Mouse (Mus musculus) lung, adult 18-20 months (tissue): ENCODE measurements at regions not wholly inside any gene's neighbourhood (a gene's known extent, or its start where the extent isn't known, plus 50 kb on each side); places are given as distances from the start of the nearest gene placed in this dataset.
"Not testable (repeated sequence)": the region's sequence is repeated elsewhere in the genome, so short reads cannot be mapped to it uniquely, and the experiment has no call there.

Source experiments
- DNase-seq, 2 experiments: peaks; one replicate each; pipeline ENCODE4 v3.0.0; 2022; ENCODE audit warnings: mixed read lengths in 2 of 2

DNA sequence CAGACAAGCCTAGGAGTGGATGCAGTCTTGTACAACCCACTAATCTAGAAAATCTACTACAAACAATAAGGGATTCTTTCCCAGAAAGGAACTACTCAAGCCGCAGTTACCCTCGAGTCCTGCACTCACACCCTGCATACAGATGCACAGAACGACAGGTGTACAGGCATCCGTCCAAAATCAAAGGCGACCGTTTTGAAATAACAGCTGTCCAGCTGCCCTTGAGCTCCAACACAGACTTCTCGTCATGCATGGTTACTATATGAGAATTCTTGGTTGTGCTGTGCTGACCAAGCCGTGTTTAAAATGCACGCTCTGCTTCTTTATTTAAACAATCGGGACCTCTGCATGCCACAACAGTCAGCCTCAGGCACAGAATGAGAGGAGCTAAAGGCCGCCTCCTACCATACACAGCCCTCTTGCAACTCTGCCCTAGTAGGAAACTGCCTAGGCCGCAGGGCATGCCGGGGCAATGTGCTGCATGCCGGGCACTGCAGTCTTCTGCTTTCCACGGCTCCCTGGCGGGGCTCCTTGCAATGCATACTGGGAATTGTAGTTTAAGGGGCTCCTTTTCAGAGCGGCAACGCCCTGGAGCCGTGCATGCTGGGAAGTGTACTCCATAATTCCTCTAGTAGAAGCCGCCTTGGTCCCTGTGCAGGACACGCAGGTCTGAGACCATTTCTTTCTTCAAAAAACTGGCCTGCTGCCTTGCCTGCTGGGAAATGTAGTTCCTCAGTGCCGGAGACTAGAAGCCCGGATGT is 237.4 kb upstream of the Myt1l start:
- peak; percentile 98 for DNase-seq

DNA sequence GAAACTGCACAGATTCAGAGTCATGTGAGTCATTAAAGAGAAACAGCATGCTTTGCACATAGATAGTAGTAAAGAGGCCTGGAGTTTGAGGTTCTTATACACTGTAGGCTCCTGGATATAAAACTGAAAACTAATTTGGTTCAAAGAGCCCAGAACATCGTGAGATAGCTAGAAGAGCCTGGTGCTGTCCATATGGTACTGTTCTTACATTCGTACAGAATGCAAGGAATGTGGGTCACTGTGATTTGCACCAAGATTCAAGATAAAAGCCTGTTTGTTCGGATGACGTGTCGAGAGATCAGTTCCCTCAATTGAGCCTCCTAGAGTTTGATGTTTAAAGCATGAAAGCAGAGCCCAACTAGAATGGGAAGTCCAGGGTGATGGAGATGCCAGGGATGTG is 230.2 kb upstream of the Myt1l start:
- no peak for DNase-seq

GRCm38 (mm10) chr12:29315636-29316035 is 212.5 kb upstream of the Myt1l start:
- no peak for DNase-seq

GRCm38 (mm10) chr12:29321468-29321867 is 206.7 kb upstream of the Myt1l start:
- DNase-seq, result no peak

GRCm38 (mm10) chr12:29323534-29323933 is 204.7 kb upstream of the Myt1l start:
- no peak for DNase-seq

DNA sequence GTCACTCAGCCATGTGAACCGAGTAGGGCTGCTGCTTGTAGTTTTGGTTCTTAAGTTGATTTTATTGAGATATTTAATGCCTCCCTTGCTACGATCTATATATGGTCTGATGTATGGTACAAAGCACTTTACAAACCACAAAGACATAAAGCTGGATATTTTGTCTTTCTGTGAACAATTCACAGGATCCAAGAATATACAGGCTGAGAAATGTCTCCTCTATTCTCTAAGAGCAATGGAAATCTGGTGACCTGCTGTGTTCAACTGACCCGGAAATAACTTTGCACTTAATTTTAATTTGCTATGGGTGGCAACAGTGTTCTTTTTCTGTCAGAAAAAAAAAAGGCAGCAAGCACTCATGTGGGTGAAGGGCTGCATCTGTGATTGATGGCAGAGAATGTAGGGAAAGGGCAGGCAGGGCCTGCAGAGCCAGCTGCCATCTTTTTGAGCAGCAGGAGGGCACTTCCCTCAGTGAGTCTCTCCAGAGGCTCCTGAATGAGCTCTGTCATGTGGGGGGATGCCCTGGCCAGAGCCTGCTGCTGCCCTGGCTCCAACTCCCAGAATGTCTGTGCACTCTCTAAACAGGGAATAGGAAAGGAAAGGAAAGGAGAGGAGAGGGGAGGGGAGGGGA is 192.2 kb upstream of the Myt1l start:
- DNase-seq, result no peak

DNA sequence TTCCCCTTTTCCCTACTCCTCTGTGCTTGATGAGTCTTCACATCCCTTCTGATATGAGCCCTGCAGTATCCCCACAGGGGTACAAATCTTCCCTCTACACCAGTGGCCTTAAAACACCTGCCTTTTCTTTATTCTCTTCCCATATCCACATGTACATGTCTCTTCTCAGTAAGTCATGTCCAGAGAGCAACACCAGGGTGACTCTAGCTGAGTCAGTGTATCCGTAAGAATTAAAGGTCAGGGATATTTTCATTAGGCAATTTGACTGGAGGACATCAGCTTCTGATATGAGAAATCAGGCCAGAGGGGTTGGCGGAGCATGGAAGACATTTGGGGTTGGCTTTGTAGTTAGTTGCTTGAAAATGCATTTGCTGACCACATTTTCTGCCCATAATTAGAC is 190.8 kb upstream of the Myt1l start:
- no peak for DNase-seq

DNA sequence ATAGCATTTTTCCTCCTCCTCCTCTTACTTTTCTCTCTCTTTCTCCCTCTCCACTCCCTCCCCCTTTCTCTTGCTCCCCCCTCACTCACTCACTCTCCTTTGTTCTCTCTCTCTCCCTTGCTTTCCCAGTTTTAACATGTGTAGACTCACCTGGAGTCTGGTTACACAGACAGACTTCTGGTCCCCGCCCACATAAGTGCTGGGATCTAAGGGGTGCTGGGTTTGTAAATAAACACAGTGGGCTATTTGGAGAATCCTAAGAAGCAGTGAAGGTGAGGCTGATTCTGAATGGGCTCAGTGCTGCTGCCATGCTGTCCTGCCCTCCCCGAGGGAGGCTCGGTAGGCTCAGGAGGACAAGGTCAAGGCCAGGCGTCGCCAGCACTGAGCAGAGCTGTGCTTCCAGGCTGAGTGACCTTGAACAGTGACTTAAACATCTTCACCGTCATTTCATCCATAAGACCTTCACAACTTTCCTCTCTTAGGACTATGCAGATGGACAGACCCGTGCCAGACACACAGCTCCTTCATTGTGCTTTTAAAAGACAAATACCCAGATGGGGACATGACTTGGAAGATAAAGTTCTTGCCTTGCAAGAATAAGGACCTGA is 186.7 kb upstream of the Myt1l start:
- no peak for DNase-seq

GRCm38 (mm10) chr12:29343147-29343852 is 184.9 kb upstream of the Myt1l start:
- no peak for DNase-seq

DNA sequence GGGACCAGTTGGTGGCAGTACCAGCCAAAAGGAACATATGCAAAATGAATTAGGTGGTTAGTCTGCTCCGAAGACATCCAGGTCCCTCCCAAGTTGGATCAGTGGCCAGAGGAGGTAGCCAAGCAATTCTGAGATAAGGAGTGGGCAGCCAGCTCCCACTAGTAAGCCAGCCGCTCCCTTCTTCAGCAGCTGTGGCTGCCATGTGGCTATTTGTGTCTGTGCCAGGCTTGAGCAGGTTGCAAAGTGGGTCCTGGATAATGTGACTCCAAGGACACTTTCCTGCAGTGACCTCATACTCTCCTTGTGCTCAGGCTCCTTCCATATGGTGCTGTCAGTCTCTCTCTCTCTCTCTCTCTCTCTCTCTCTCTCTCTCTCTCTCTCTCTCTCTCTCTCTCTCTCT is 179.5 kb upstream of the Myt1l start:
- no peak for DNase-seq

DNA sequence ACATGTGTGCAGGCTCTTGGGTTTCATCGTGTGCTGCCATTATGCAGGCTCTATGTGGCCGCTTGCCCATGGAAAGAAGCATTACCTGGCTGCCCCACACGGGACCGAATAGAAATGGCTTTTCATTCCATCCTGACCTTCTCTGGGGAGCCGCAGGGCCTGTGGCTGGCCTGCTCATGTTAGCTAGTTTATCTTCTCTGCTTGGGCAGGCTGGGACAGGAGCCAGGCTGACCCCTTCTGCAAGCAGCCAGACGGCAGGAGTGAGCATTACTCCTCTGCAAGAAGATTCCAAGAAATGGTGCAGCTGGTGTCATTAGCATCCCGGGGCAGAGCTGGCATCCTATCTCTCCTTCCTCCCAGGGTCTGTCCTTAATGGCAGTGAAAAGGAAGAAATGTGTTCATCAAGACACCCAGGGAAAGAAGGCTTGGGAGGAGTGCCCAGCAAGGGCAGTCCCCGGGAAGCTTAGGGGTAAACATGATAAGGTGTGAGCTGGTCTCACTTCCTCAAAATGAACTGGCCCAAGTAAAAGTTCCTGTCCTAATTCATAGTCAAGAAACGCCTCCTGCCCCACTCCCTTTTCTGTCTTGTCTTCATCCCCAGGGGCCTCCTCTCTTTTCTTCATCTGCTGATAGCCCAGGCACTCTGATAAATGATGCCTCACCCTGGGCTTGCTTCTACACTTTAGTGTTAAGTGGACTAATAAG is 178.9 kb upstream of the Myt1l start:
- DNase-seq, result no peak

GRCm38 (mm10) chr12:29353777-29354496 is 174.2 kb upstream of the Myt1l start:
- no peak for DNase-seq

- DNase-seq, result no peak
These were observed 173.4 kb upstream of the Myt1l start for GRCm38 (mm10) chr12:29354816-29355215.

DNA sequence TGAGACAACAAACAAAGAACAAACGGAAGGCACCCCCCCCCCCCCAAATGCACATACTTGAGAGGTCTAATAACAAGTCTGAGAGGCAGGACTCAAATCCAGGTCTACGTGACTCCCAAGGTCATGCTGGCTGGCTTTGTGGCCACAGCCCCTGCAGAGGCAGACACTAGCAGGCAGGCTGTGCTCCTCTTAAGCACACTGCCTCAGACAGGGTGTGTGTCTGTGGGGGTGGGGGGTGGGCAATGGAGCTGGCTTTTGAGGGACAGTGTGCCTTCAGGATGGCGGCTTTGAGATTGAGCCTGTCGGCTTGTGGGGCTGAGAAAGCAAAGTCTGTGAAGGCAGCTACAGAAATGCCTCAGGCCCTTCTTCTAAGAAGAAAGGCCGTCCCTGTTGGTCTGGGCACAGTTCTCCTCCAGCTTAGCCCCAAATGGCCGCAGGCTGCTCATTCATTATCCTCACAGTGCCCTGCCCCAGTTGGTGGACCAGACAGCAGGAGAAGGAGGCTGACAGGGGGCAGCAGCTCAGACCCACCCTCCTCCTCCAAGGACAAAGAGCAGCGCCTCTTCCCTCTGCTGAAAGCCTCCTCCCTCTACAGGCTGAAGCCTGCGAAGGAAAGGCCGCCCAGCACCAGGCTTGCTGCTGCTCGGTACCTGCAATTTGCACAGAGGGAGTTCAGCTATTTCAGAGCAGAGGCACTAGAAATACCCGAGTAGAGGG is 171.3 kb upstream of the Myt1l start:
- no peak for DNase-seq

DNA sequence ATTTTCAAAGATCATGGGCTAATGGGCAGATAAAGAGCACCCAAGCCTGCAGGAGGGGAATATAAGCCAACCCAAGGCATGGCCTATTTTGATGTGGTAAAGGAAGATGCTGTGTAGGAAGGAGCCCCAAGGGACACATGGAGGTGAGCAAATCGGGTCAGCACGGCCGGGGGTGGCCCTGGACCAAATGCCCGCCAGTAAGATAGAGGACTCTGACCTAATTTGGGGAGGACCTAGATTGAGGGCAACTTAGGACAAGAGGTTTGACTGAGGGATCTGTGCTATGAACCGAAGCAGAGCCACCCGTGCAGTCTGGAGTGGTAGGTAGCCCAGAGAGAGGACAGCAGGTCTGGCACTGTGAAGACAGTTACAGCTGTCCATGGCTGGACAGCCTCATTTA is 166.9 kb upstream of the Myt1l start:
- DNase-seq, result no peak

GRCm38 (mm10) chr12:29367741-29368106 is 160.5 kb upstream of the Myt1l start:
- DNase-seq, result not testable (repeated sequence)

DNA sequence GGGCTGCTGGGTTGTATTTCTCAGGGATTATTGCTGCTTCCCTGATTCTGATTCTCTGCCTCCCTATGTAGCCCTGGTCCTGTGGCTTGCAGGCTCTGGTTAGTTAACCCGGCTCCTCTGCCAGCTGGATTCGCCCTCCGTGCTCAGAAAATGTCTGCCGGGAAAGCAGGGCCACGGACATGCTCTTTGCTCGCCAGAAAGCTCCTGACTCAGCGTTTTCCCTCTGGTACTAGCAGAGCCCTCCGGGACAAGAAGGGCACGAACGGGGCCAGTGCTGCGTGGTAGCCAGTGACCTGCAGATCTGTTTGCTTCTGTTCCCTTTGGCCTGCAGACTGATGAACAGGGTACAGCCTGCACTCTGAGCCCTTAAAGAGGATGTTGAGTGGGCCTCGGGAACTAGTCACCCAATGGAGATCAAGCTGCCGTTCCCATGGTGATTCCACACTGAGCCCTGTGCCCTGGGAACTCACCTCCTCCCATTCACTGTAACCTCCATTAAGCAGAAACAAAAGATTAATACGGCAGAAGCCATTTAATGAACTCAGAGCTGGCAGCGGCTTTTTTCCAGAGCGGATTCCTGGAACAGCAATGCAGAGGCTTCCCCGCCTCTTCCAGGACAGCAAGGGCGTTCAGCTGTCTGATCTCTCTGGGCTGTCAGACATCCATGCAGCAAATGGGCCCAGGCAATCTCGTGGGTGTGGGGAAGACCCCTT is 159.9 kb upstream of the Myt1l start:
- no peak for DNase-seq

DNA sequence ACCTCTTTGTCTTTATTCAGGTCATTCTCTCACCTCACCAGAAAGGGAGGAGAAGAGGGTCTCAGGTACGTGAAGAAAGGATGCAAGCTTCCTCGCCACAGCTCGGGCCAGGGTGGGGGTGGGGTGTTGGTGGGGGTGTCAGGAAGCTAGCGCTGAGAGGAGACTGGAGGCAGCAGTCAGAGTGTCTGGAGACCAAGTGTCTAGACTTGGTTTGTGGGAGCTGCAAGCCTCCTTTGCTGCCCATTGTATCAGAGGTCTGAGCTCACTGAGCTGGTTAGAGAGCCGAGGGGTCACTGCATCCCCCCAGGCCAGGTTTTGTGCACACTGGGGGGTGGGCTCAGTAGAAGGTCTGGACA is 159.4 kb upstream of the Myt1l start:
- no peak for DNase-seq

GRCm38 (mm10) chr12:29391756-29392155 is 136.4 kb upstream of the Myt1l start:
- DNase-seq, result no peak

GRCm38 (mm10) chr12:29394271-29394670 is 133.9 kb upstream of the Myt1l start:
- DNase-seq, result no peak

- DNase-seq, result no peak
These were observed 133.3 kb upstream of the Myt1l start for GRCm38 (mm10) chr12:29394881-29395280.
